Mouse (Mus musculus) hindbrain, postnatal 0 days (tissue): ENCODE data around the gene Fam133b. TPM values are rescaled to one million over a fixed set of nuclear protein-coding genes. Genes with fewer than 3 reads are reported as not detected.
A peak's percentile ranks its signal among the peaks of the same experiment; 100 is the strongest.
"Not testable (repeated sequence)": the region's sequence is repeated elsewhere in the genome, so short reads cannot be mapped to it uniquely, and the experiment has no call there.

Experiments used
- ATAC-seq: fragments of 200-750 bp; cut with Nextera tagmentation; 2 replicates; pipeline ENCODE4 v1.8.0; 2017; ENCODE audit warnings: mild to moderate bottlenecking, moderate TSS enrichment, moderate library complexity
- DNase-seq: peaks from one replicate; pipeline ENCODE4 v3.0.0-alpha.2; 2015; ENCODE audit warnings: low spot score
- H3K27ac ChIP-seq: fragments of 300-500 bp; sonication (generic); 2 replicates; pipeline ENCODE4 v1.5.1; 2014; ENCODE audit warnings: mild to moderate bottlenecking
- H3K27me3 ChIP-seq: fragments of 300-500 bp; sonication (generic); 2 replicates; pipeline ENCODE4 v1.6.1; 2014; ENCODE audit warnings: low read length, mixed read lengths; ENCODE audit not compliant: insufficient read depth
- H3K36me3 ChIP-seq: fragments of 300-500 bp; sonication (generic); 2 replicates; pipeline ENCODE4 v1.6.1; 2014; ENCODE audit warnings: low read length, mixed read lengths; ENCODE audit not compliant: insufficient read depth
- H3K4me1 ChIP-seq: fragments of 300-500 bp; sonication (generic); 2 replicates; pipeline ENCODE4 v1.6.1; 2014; ENCODE audit warnings: antibody characterized with exemption, low read length, mixed read lengths; ENCODE audit not compliant: insufficient read depth
- H3K4me2 ChIP-seq: fragments of 300-500 bp; sonication (generic); 2 replicates; pipeline ENCODE4 v1.6.1; 2014; ENCODE audit warnings: low read depth, mild to moderate bottlenecking, low read length, moderate library complexity, mixed read lengths
- H3K4me3 ChIP-seq: fragments of 300-500 bp; sonication (generic); 2 replicates; pipeline ENCODE4 v1.5.1; 2014; ENCODE audit warnings: low read length
- H3K9ac ChIP-seq: fragments of 300-500 bp; sonication (generic); replicated peaks from 2 replicates; pipeline ENCODE4 v1.6.1; 2014; ENCODE audit warnings: mild to moderate bottlenecking, low read length, moderate library complexity, mixed read lengths
- H3K9me3 ChIP-seq: fragments of 300-500 bp; sonication (generic); 2 replicates; pipeline ENCODE4 v1.6.1; 2016; ENCODE audit warnings: low read length, mixed read lengths
- CTCF ChIP-seq: IDR thresholded peaks from 2 replicates; pipeline ENCODE4 v1.5.1; 2016; ENCODE audit warnings: antibody characterized with exemption, control low read depth, low read depth
- WGBS: fragments of 180-500 bp; shearing (Covaris S2); extraction: QIAGEN DNeasy Blood & Tissue Kit; methylation state at CpG from one replicate; pipeline ENCODE4 v1.1.7; 2014; 5-methylcytosine and 5-hydroxymethylcytosine counted together
- polyA plus RNA-seq: library from polyadenylated mRNA; unstranded; fragments of >200 nt; fragmentation: Nextera tagmentation; extraction: Ambion mirVana; gene quantifications from 2 replicates; pipeline ENCODE4 v1.2.1, GENCODE M21; 2015
- total RNA-seq: library from RNA; depleted of rRNA; stranded (reverse); fragments of >200 nt; gene quantifications from 2 replicates; pipeline ENCODE4 v1.2.3, GENCODE M21; 2014

The Fam133b gene
- total and polyA plus RNA-seq, 2 experiments from 2014 or later, result 20.9 to 25.6 TPM

DNA sequence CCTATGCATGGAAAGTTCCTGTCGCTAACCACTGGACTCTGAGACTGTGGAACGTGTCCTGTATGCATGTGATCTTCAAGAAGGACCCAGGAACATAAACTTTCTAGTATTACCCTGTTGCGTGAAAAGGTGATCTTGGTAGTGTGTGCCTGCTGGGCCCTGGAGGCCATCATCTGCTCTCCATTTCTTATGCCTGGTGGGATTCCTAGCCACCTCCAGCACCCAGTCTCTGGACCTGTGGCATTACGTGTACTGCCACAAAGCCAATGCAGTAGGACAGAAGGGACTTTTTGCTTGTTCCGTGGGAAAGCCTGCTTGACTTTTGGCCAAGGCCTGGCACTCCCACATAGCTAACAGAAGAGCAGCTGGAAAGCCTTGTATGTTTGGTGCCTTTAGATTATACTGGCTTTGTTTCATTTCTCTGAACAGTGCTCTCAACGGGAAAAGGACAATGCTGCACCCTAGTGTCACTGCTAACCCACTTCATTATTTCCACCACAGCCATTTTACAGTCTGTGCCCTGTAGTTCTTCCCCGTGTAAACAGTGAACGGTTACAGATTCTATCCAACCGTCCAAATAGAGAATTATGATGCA lies 27.1 kb upstream of the Fam133b start:
- Histone ChIP-seq H3K4me1 (no peaks in the 10 kb centered on the region), H3K36me3 (0 out of 2 replicates have a peak, but pooled peaks cover 3% of the 10 kb centered on the region), H3K4me3 (no peak overlapping the region), H3K27ac (no peak overlapping the region), H3K9ac (no peak overlapping the region), H3K9me3 (no peaks in the 10 kb centered on the region), H3K27me3 (no peaks in the 10 kb centered on the region), H3K4me2 (no peak overlapping the region)
- TF ChIP-seq CTCF, result peak; percentile 82
- ATAC-seq, result peak; percentile 85
- peak; percentile 84 for DNase-seq
- 40% methylated on average over 9 of the region's 9 CpGs for WGBS

DNA sequence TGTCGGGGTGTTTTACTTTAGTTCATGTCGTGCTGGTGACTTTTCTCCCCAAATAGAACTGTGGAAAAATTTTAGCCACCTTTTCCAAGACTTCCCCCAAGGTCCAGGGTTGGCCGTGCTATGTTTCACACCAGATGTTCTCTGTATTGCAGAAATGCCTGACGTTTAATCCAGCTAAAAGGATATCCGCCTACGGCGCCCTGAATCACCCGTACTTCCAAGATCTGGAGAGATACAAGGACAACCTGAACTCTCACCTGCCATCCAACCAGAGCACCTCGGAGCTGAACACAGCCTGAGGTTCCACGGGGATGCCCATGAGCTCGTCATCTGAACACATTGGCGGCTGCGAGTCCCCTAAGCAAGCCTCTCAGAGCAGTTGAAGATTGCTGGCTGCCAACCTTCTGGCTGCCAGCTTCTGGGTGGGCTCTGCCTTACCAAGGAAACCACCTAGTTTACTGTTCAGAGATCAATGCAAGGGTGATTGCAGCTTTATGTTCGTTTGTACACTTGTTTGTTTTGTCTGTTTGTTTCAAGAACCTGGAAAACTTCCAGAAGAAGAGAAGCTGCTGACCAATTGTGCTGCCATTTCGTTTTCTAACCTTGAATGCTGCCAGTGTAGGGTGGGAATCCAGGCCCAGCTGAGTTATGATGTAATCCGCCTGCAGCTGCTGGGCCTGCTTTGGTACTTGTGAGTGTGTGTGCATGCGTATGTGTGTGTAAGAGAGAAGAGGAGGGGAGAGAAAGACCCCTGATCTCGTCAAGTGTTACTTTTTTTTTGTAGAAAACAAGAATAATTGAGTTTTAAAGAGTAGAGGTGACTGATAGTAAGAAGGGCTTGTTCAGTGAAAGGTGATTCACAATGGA lies 22.9 kb upstream of the Fam133b start:
- Histone ChIP-seq H3K4me1 (no peaks in the 10 kb centered on the region), H3K9me3 (no peaks in the 10 kb centered on the region), H3K36me3 (0 out of 2 replicates have a peak, but pooled peaks cover 3% of the 10 kb centered on the region), H3K27ac (no peak overlapping the region), H3K27me3 (no peaks in the 10 kb centered on the region), H3K9ac (no peak overlapping the region), H3K4me2 (no peak overlapping the region), H3K4me3 (no peak overlapping the region)
- no peak for TF ChIP-seq CTCF
- DNase-seq (peak; percentile 12), ATAC-seq (peak; percentile 55; the same call in 1 of the 2 replicates)
- 80% methylated on average over 18 of the region's 18 CpGs for WGBS

DNA sequence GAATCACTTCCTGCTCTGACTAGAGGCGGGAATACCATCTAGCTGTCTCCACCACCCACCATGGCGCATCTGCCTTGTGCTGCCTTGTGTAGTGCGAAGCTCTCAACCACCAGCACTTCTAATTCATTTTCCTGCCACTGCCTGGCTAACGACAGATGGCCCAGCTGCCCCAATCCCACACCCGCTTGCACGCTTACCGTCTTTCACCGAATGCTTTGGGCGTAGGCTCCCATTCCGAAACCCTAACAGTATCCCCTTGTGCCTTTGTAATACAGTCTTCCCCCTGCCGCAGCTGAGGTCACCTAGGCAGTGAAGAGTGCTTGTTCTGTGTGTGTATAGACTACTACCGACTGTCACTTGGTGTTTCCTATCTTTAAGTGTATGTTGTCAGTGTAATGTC lies 21.9 kb upstream of the Fam133b start:
- Histone ChIP-seq H3K9ac (no peak overlapping the region), H3K4me2 (no peak overlapping the region), H3K27me3 (no peaks in the 10 kb centered on the region), H3K9me3 (no peaks in the 10 kb centered on the region), H3K27ac (no peak overlapping the region), H3K4me3 (no peak overlapping the region), H3K36me3 (0 out of 2 replicates have a peak, but pooled peaks cover 3% of the 10 kb centered on the region), H3K4me1 (no peaks in the 10 kb centered on the region)
- no peak for TF ChIP-seq CTCF
- WGBS, result 75% methylated on average over 12 of the region's 12 CpGs
- DNase-seq (peak; percentile 11), ATAC-seq (no peak)

DNA sequence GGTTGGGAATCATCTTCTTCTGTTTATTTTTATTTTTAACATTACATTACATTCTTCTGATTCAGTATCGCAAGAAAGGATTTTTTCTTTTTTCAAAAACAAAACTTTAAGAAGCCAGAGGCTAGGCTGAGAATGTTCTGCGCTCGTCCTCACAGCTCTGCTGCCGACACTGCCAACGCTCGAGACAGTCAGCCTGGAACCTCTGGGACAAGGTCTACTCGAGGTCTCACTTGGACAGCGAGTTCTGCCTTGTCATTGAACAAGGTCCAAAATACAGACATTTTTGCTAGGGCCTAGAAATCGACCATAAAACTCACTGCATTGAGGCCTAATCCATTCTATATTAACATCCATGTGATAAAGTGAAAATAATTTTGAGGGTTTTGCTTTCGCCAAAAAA lies 20.8 kb upstream of the Fam133b start:
- ATAC-seq, result no peak
- Histone ChIP-seq H3K27me3 (no peaks in the 10 kb centered on the region), H3K36me3 (0 out of 2 replicates have a peak, but pooled peaks cover 3% of the 10 kb centered on the region), H3K4me1 (no peaks in the 10 kb centered on the region), H3K4me2 (no peak overlapping the region), H3K4me3 (no peak overlapping the region), H3K9me3 (no peaks in the 10 kb centered on the region), H3K27ac (no peak overlapping the region), H3K9ac (no peak overlapping the region)
- DNase-seq, result no peak
- 91% methylated on average over 10 of the region's 10 CpGs for WGBS
- no peak for TF ChIP-seq CTCF

DNA sequence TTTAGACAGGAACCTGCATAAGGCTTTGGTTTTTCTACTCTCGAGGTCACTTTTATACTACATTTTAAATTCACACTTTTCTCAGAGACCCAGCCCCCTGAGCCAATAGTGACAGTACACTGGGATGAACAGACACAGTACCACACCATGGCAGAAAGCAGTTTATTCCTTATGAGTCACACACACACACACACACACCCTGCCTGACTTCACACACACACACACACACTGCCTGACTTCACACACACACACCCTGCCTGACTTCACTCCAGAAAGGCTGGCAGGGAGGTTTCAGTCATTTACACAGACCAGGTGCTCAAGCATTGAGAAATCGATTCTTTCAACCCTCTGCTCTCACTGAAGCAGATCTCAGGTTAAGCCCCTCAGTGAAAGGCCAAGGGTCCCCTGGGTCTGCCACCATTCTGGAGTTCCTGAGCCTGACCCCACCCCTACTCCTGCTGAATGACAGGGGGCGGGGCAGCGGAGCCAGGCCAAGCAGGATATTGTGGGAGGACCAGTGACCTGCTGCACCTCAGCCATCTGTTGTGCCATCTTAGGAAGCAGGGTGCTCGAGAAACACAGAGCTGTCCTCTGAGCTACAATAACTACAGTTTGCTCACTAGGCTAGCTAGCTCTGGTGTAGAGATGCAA lies 16.5 kb upstream of the Fam133b start:
- Histone ChIP-seq H3K27me3 (no peaks in the 10 kb centered on the region), H3K27ac (no peak overlapping the region), H3K9ac (no peak overlapping the region), H3K4me1 (no peaks in the 10 kb centered on the region), H3K4me3 (no peak overlapping the region), H3K9me3 (no peaks in the 10 kb centered on the region), H3K4me2 (no peak overlapping the region), H3K36me3 (no peaks in the 10 kb centered on the region)
- WGBS, result 32% methylated on average over 5 of the region's 5 CpGs
- ATAC-seq (peak; percentile 59), DNase-seq (peak; percentile 7)
- no peak for TF ChIP-seq CTCF

DNA sequence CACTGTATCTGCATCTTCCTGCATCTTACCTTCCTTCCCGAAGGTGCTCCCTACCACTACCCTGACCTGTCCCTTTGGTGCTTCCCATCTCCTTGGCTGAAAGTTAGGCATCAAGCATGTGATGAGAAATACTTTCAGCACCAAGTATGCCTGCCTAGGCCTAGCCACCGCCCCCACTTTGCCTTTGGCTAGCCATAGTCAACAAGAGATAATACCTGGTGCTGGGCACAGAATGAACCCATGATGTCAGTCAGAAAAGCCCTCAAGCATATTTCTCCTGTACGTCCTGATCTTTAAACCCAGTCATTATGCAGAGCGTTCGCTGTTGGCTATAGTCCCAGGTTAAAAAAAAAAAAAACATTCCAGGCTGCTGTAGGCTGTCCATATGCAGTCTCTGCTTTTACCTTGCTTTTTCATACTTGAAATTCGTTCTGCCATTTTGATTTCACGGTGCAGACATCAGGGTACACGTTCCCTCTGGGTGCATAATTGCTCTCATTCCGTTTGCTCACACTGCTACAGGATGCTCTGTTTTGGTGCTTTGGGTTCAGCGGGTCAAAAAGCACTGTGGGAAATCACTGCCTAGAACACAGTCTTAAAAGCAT lies 13.9 kb upstream of the Fam133b start:
- Histone ChIP-seq H3K36me3 (no peaks in the 10 kb centered on the region), H3K4me3 (no peak overlapping the region), H3K27me3 (no peaks in the 10 kb centered on the region), H3K27ac (no peak overlapping the region), H3K4me2 (no peak overlapping the region), H3K4me1 (no peaks in the 10 kb centered on the region), H3K9ac (no peak overlapping the region), H3K9me3 (no peaks in the 10 kb centered on the region)
- DNase-seq (no peak), ATAC-seq (0 out of 2 replicates have a peak, but pooled peaks have one; percentile 29)
- no peak for TF ChIP-seq CTCF
- WGBS, result 52% methylated on average over 10 of the region's 10 CpGs

DNA sequence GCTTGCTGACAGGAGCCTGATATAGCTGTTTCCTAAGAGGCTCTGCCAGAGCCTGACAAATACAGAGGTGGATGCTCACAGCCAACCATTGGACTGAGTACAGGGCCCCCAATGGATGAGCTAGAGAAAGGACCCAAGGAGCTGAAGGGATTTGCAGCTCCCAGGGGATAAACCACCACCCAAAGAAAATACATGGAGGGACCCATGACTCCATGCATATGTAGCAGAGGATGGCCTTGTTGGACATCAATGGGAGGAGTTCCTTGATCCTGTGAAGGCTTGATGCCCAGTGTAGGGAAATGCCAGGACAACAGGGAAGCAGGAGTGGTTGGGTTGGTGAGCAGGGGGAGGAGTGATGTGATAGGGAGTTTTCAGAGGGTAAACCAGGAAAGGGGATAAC lies 11.6 kb upstream of the Fam133b start:
- not testable (repeated sequence) for H3K4me3 ChIP-seq, H3K9me3 ChIP-seq, H3K4me1 ChIP-seq, DNase-seq, ATAC-seq, H3K9ac ChIP-seq, H3K27me3 ChIP-seq, H3K4me2 ChIP-seq, H3K36me3 ChIP-seq, H3K27ac ChIP-seq
